Mouse (Mus musculus) myocyte (in vitro differentiated cells): ENCODE results near the gene 4930556J24Rik.

ENCODE experiments used
- CEBPB ChIP-seq: IDR thresholded peaks from 2 replicates; pipeline ENCODE4 v1.6.1; 2011; ENCODE audit warnings: mild to moderate bottlenecking, moderate library complexity; ENCODE audit not compliant: poor library complexity, insufficient read depth, severe bottlenecking
- E2F4 ChIP-seq: IDR thresholded peaks from one replicate; pipeline ENCODE4 v1.6.1; 2011; ENCODE audit warnings: mild to moderate bottlenecking, control low read depth, moderate library complexity; ENCODE audit not compliant: insufficient read depth
- MAX ChIP-seq: IDR thresholded peaks from one replicate; pipeline ENCODE4 v1.6.1; 2011; ENCODE audit warnings: low read depth, mild to moderate bottlenecking, control low read depth
- MYOD1 ChIP-seq, 3 experiments: IDR thresholded peaks; one replicate each; pipeline ENCODE4 v1.6.1; 2011; ENCODE audit warnings: control low read depth in 2 of 3, low read depth in 2 of 3, mild to moderate bottlenecking in 2 of 3, moderate library complexity in 1 of 3; ENCODE audit not compliant: insufficient read length in 2 of 3, control insufficient read depth in 1 of 3
- MYOG ChIP-seq, 3 experiments: IDR thresholded peaks; one replicate each; pipeline ENCODE4 v1.6.1; 2011; ENCODE audit warnings: control low read depth in 2 of 3, low read depth in 2 of 3, mild to moderate bottlenecking in 2 of 3; ENCODE audit not compliant: insufficient read length in 2 of 3, control insufficient read depth in 1 of 3, insufficient read depth in 1 of 3
- POLR2A ChIP-seq: IDR thresholded peaks from one replicate; pipeline ENCODE4 v1.6.1; 2011; ENCODE audit warnings: low read depth, mild to moderate bottlenecking, control low read depth, moderate library complexity; ENCODE audit not compliant: insufficient read length
- POLR2AphosphoS2 ChIP-seq: IDR thresholded peaks from one replicate; pipeline ENCODE4 v1.6.1; 2011; ENCODE audit warnings: low read depth, control low read depth; ENCODE audit not compliant: insufficient read length
- REST ChIP-seq: IDR thresholded peaks from one replicate; pipeline ENCODE4 v1.6.1; 2011; ENCODE audit warnings: mild to moderate bottlenecking, control low read depth, moderate library complexity; ENCODE audit not compliant: insufficient read depth, insufficient read length
- SRF ChIP-seq: IDR thresholded peaks from one replicate; pipeline ENCODE4 v1.6.1; 2011; ENCODE audit warnings: low read depth; ENCODE audit not compliant: control insufficient read depth, insufficient read length
- TCF12 ChIP-seq: IDR thresholded peaks from one replicate; pipeline ENCODE4 v1.6.1; 2011; ENCODE audit warnings: mild to moderate bottlenecking, control low read depth; ENCODE audit not compliant: poor library complexity, insufficient read depth, severe bottlenecking
- TCF3 ChIP-seq: IDR thresholded peaks from one replicate; pipeline ENCODE4 v1.6.1; 2011; ENCODE audit warnings: low read depth, control low read depth; ENCODE audit not compliant: insufficient read length
- USF1 ChIP-seq: IDR thresholded peaks from one replicate; pipeline ENCODE4 v1.6.1; 2011; ENCODE audit warnings: low read depth, mild to moderate bottlenecking, control low read depth, moderate library complexity

- TF ChIP-seq SRF (no peak), POLR2AphosphoS2 (no peak), POLR2A (no peak), MYOD1 (IDR thresholded peaks at IDR 0.05; ENCODE audit: control insufficient read depth in 1 of 3, insufficient read length in 2 of 3, low read depth in 2 of 3) (no peak), USF1 (no peak), MAX (no peak), TCF12 (no peak), E2F4 (no peak), REST (no peak), CEBPB (no peak), MYOG (IDR thresholded peaks at IDR 0.05; ENCODE audit: control insufficient read depth in 1 of 3, insufficient read depth in 1 of 3, insufficient read length in 2 of 3, low read depth in 2 of 3) (no peak), TCF3 (no peak)
These were observed 39.2 kb downstream of the 4930556J24Rik start for GRCm38 (mm10) chr11:3937321-3937874.
